Mouse (Mus musculus) liver, embryonic 14.5 days (tissue): ENCODE data around the gene Phf21b. TPM values are rescaled to one million over a fixed set of nuclear protein-coding genes. Genes with fewer than 3 reads are reported as not detected.

Experiments used
- ATAC-seq: fragments of 200-750 bp; cut with Nextera tagmentation; 2 replicates; pipeline ENCODE4 v1.8.0; 2017; ENCODE audit warnings: moderate number of reproducible peaks, mild to moderate bottlenecking, moderate library complexity; ENCODE audit not compliant: insufficient read depth
- DNase-seq, 3 experiments: peaks; one replicate each; pipeline ENCODE4 v3.0.0-alpha.2; 2012 to 2013; ENCODE audit warnings: low read depth in 3 of 3, low spot score in 3 of 3
- H3K27ac ChIP-seq: fragments of 300-500 bp; sonication (generic); 2 replicates; pipeline ENCODE4 v1.5.1; 2014; ENCODE audit warnings: moderate library complexity, mild to moderate bottlenecking, control low read depth, inconsistent platforms
- H3K27me3 ChIP-seq: fragments of 300-500 bp; sonication (generic); 2 replicates; pipeline ENCODE4 v1.6.1; 2014; ENCODE audit warnings: mild to moderate bottlenecking, low read length, moderate library complexity; ENCODE audit not compliant: control insufficient read depth, insufficient read depth
- H3K36me3 ChIP-seq: fragments of 300-500 bp; sonication (generic); replicated peaks from 2 replicates; pipeline ENCODE4 v1.6.1; 2014; ENCODE audit warnings: low read depth; ENCODE audit not compliant: control insufficient read depth, insufficient read depth
- H3K4me1 ChIP-seq, 2 experiments: fragments of 200-500 bp in 1 of 2; fragments of 300-500 bp in 1 of 2; sonication (generic) in 1 of 2; replicated peaks; 2 replicates each; pipeline ENCODE4 v1.6.1; 2012 to 2014; ENCODE audit warnings: antibody characterized with exemption in 1 of 2, inconsistent platforms in 1 of 2, low read length in 1 of 2; ENCODE audit not compliant: control insufficient read depth in 2 of 2, insufficient read depth in 2 of 2
- H3K4me2 ChIP-seq: fragments of 300-500 bp; sonication (generic); 2 replicates; pipeline ENCODE4 v1.6.1; 2014; ENCODE audit warnings: low read depth, mild to moderate bottlenecking, control low read depth, moderate library complexity
- H3K4me3 ChIP-seq, 2 experiments: fragments of 200-500 bp in 1 of 2; fragments of 300-500 bp in 1 of 2; sonication (generic) in 1 of 2; 2 replicates each; pipeline ENCODE4 v1.5.1; 2012 to 2014; ENCODE audit warnings: low read depth in 2 of 2, low read length in 2 of 2, mild to moderate bottlenecking in 2 of 2, control low read depth in 1 of 2, inconsistent platforms in 1 of 2, moderate library complexity in 1 of 2; ENCODE audit not compliant: insufficient read depth in 1 of 2
- H3K9ac ChIP-seq: fragments of 300-500 bp; sonication (generic); replicated peaks from 2 replicates; pipeline ENCODE4 v1.6.1; 2014; ENCODE audit warnings: mild to moderate bottlenecking, control low read depth, moderate library complexity
- H3K9me3 ChIP-seq: fragments of 300-500 bp; sonication (generic); 2 replicates; pipeline ENCODE4 v1.6.1; 2016; ENCODE audit warnings: low read length, mixed read lengths; ENCODE audit not compliant: control insufficient read depth
- CTCF ChIP-seq: IDR thresholded peaks from 2 replicates; pipeline ENCODE4 v1.5.1; 2016; ENCODE audit warnings: antibody characterized with exemption, low read depth, control low read depth
- EP300 ChIP-seq: IDR thresholded peaks from 2 replicates; pipeline ENCODE4 v1.6.1; 2016; ENCODE audit warnings: antibody characterized with exemption, low read depth
- WGBS: fragments of 180-500 bp; shearing (Covaris S2); extraction: QIAGEN DNeasy Blood & Tissue Kit; methylation state at CpG from one replicate; pipeline ENCODE4 v1.1.7; 2014; ENCODE audit not compliant: insufficient replicate concordance; 5-methylcytosine and 5-hydroxymethylcytosine counted together
- polyA plus RNA-seq, 2 experiments: library from polyadenylated mRNA; depleted of rRNA in 1 of 2; stranded (reverse) in 1 of 2; unstranded in 1 of 2; fragments of >200 nt; fragmentation: Nextera tagmentation in 1 of 2; extraction: Ambion mirVana in 1 of 2; gene quantifications; 2 replicates each; pipeline versions ENCODE4 v1.2.1 to v1.2.3; 2012 to 2014

Phf21b gene
- polyA plus RNA-seq, 2 experiments, result 0.69 TPM; not detected in 1

- Histone ChIP-seq H3K27ac (no peak overlapping the region), H3K4me1 (0 out of 4 replicates have a peak, but pooled peaks cover 0 to 2% of the 10 kb centered on the region in 2 experiments), H3K4me2 (no peak overlapping the region), H3K27me3 (no peaks in the 10 kb centered on the region), H3K4me3 (no peak overlapping the region), H3K36me3 (no peaks in the 10 kb centered on the region), H3K9me3 (no peaks in the 10 kb centered on the region), H3K9ac (no peak overlapping the region)
- ATAC-seq (no peak), DNase-seq (no peak)
- no peak for TF ChIP-seq CTCF
- TF ChIP-seq EP300, result no peak
- 14% methylated on average over 3 of the region's 3 CpGs for WGBS
Measured at GRCm38 (mm10) chr15:84743347-84743746, 112.5 kb downstream of the Phf21b start.

- ATAC-seq (no peak), DNase-seq (no peak)
- no peaks in the 10 kb centered on the region for H3K9me3 ChIP-seq
- H3K36me3 ChIP-seq, result no peaks in the 10 kb centered on the region
- H3K27ac ChIP-seq, result no peak overlapping the region
- no peaks in the 10 kb centered on the region for H3K27me3 ChIP-seq
- H3K4me2 ChIP-seq, result no peak overlapping the region
- TF ChIP-seq CTCF (peak; percentile 37), EP300 (no peak)
- H3K4me1 ChIP-seq, result peaks cover 0 to 2% of the 10 kb centered on the region in 2 experiments; a peak in 1 of 4 replicates
- no peak overlapping the region for H3K9ac ChIP-seq
- WGBS, result 45% methylated on average over 3 of the region's 3 CpGs
- no peak overlapping the region for H3K4me3 ChIP-seq
Measured at GRCm38 (mm10) chr15:84741573-84741972, 114.3 kb downstream of the Phf21b start.

- 74% methylated on average over 7 of the region's 7 CpGs for WGBS
- Histone ChIP-seq H3K4me1 (no peaks in the 10 kb centered on the region; a peak in 1 of 4 replicates), H3K9me3 (no peaks in the 10 kb centered on the region), H3K4me3 (no peak overlapping the region), H3K36me3 (no peaks in the 10 kb centered on the region), H3K4me2 (no peak overlapping the region), H3K27me3 (no peaks in the 10 kb centered on the region), H3K9ac (no peak overlapping the region), H3K27ac (no peak overlapping the region)
- ATAC-seq (no peak), DNase-seq (no peak)
- TF ChIP-seq CTCF (no peak), EP300 (no peak)
Measured at GRCm38 (mm10) chr15:84738246-84738645, 117.6 kb downstream of the Phf21b start.

- Histone ChIP-seq H3K27me3 (no peaks in the 10 kb centered on the region), H3K9me3 (no peaks in the 10 kb centered on the region), H3K4me2 (no peak overlapping the region), H3K27ac (no peak overlapping the region), H3K4me1 (no peaks in the 10 kb centered on the region; a peak in 1 of 4 replicates), H3K36me3 (no peaks in the 10 kb centered on the region), H3K4me3 (no peak overlapping the region), H3K9ac (no peak overlapping the region)
- WGBS, result 22% methylated on average over 2 of the region's 4 CpGs
- no peak for DNase-seq
- TF ChIP-seq EP300 (no peak), CTCF (no peak)
- no peak for ATAC-seq
Measured at GRCm38 (mm10) chr15:84736994-84737346, 118.9 kb downstream of the Phf21b start.

GRCm38 (mm10) chr15:84736346-84736993 is 119.4 kb downstream of the Phf21b start:
- H3K9ac ChIP-seq, result no peak overlapping the region
- TF ChIP-seq CTCF, result no peak
- TF ChIP-seq EP300, result no peak
- no peaks in the 10 kb centered on the region for H3K36me3 ChIP-seq
- no peaks in the 10 kb centered on the region for H3K9me3 ChIP-seq
- 66% methylated on average over 11 of the region's 11 CpGs for WGBS
- no peak for DNase-seq
- no peak for ATAC-seq
- H3K27ac ChIP-seq, result no peak overlapping the region
- H3K4me3 ChIP-seq, result no peak overlapping the region
- H3K27me3 ChIP-seq, result no peaks in the 10 kb centered on the region
- no peak overlapping the region for H3K4me2 ChIP-seq
- no peaks in the 10 kb centered on the region; a peak in 1 of 4 replicates for H3K4me1 ChIP-seq

Other genes starting within 250 kb of the Phf21b start
- 5.2 and 6.6 TPM in 2 replicates for gene Prr5, start 186.4 kb downstream of the Phf21b start, polyA plus RNA-seq (2012; rRNA removed)
- 3.0 and 3.7 TPM in 2 replicates for gene Prr5, start 186.4 kb downstream of the Phf21b start, polyA plus RNA-seq (2014; fragmentation: Nextera tagmentation; extraction: Ambion mirVana)
- gene Arhgap8, start 136.0 kb downstream of the Phf21b start, polyA plus RNA-seq (2012; rRNA removed), result 0.29 and 0.36 TPM in 2 replicates
- gene Arhgap8, start 136.0 kb downstream of the Phf21b start, polyA plus RNA-seq (2014; fragmentation: Nextera tagmentation; extraction: Ambion mirVana), result 0.22 and 0.32 TPM in 2 replicates
- gene Gm29666, start 64.0 kb upstream of the Phf21b start, polyA plus RNA-seq (2012; rRNA removed), result 0.29 and 0.47 TPM in 2 replicates
- gene Gm29666, start 64.0 kb upstream of the Phf21b start, polyA plus RNA-seq (2014; fragmentation: Nextera tagmentation; extraction: Ambion mirVana), result 0.16 and 0.17 TPM in 2 replicates
- gene Nup50, start 67.4 kb upstream of the Phf21b start, polyA plus RNA-seq (2012; rRNA removed), result 7.1 and 11.8 TPM in 2 replicates
- 22.7 and 23.7 TPM in 2 replicates for gene Nup50, start 67.4 kb upstream of the Phf21b start, polyA plus RNA-seq (2014; fragmentation: Nextera tagmentation; extraction: Ambion mirVana)
- 1.7 and 1.8 TPM in 2 replicates for gene 5031439G07Rik, start 132.5 kb upstream of the Phf21b start, polyA plus RNA-seq (2012; rRNA removed)
- gene 5031439G07Rik, start 132.5 kb upstream of the Phf21b start, polyA plus RNA-seq (2014; fragmentation: Nextera tagmentation; extraction: Ambion mirVana), result 1.2 and 1.4 TPM in 2 replicates
- gene Upk3a, start 161.1 kb upstream of the Phf21b start, polyA plus RNA-seq (2012; rRNA removed), result 0.04 TPM in 1 of 2 replicates, not detected in the other
- gene Upk3a, start 161.1 kb upstream of the Phf21b start, polyA plus RNA-seq (2014; fragmentation: Nextera tagmentation; extraction: Ambion mirVana), result 0.13 TPM in 1 of 2 replicates, not detected in the other
- gene Fam118a, start 172.9 kb upstream of the Phf21b start, polyA plus RNA-seq (2012; rRNA removed), result 1.6 and 2.8 TPM in 2 replicates
- gene Fam118a, start 172.9 kb upstream of the Phf21b start, polyA plus RNA-seq (2014; fragmentation: Nextera tagmentation; extraction: Ambion mirVana), result 5.0 and 5.9 TPM in 2 replicates